Mouse (Mus musculus): ENCODE results near the gene Cbln3. TPM values are rescaled to one million over a fixed set of nuclear protein-coding genes. Genes with fewer than 3 reads are reported as not detected.

The Cbln3 gene
- polyA plus RNA-seq, 1 experiment from 2014 or later: 0.05 TPM

DNA sequence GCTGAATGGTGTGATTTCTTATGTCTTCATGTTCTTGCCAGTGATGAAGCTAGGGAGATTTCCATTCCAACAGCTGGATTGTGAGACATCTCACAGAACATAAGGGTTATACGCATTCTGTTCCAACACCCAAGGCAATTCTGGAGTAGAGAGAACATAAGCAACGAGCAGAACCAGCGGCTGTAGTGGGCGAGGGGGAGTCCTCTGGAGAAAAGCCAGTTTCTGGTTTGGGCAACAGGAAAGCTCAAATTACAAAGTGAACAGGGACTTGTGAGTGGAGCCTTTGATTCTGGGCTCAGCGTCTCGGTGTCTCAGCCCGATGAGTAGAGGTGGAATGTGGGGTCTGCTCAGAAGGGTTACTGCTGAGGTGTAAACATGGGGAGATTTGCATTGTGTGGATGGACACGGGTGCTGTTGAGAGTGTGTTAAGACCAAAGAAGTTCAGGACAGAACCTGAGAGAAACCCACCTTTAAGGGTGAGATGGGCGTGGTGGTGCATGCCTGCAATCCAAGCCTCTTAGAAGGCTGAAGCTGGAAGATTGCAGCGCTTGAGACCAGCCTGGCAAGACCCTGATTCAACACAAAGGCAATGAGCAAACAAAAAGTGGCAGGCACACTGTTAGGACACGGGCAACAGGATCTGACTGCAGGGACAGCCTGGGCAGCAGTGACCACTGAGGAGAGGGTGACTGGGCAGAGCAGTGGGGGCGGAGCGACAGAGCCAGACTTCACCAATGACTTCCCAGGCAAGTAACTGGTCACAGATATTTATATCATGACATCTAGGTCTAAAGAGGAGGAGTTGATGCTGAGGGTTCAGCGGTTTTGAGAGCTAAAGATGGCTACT, 6.5 kb downstream of the Cbln3 start:
- peaks cover 2% of the 10 kb centered on the region; the same call in 1 of the 2 replicates for H3K36me3 ChIP-seq
- H3K9ac ChIP-seq: no peak overlapping the region
- no peak overlapping the region for H3K4me3 ChIP-seq
- 0 out of 2 replicates have a peak overlapping the region, but pooled peaks have one; percentile 15 for H3K4me2 ChIP-seq (replicated peaks)
- no peak for ATAC-seq (ENCODE audit: low FRiP score)
- H3K4me1 ChIP-seq: peaks cover 13% of the 10 kb centered on the region; the same call in 1 of the 2 replicates
- H3K27me3 ChIP-seq: no peaks in the 10 kb centered on the region
- 28% methylated on average over 14 of the region's 14 CpGs for WGBS
- H3K27ac ChIP-seq: peak overlapping the region; percentile 17; the same call in 1 of the 2 replicates
- no peaks in the 10 kb centered on the region for H3K9me3 ChIP-seq (replicated peaks)

- WGBS: 16% methylated on average over 30 of the region's 30 CpGs
- peak overlapping the region; percentile 29 for H3K4me2 ChIP-seq (replicated peaks)
- H3K4me1 ChIP-seq: peaks cover 13% of the 10 kb centered on the region; the same call in 1 of the 2 replicates
- no peaks in the 10 kb centered on the region for H3K9me3 ChIP-seq (replicated peaks)
- H3K27ac ChIP-seq: peak overlapping the region; percentile 58
- H3K27me3 ChIP-seq: no peaks in the 10 kb centered on the region
- H3K36me3 ChIP-seq: peaks cover 38% of the 10 kb centered on the region
- ATAC-seq (ENCODE audit: low FRiP score): peak; percentile 81
- no peak overlapping the region for H3K4me3 ChIP-seq
- H3K9ac ChIP-seq: no peak overlapping the region; the same call in 1 of the 2 replicates
Measured at GRCm38 (mm10) chr14:55873714-55874683, 10.2 kb downstream of the Cbln3 start.

DNA sequence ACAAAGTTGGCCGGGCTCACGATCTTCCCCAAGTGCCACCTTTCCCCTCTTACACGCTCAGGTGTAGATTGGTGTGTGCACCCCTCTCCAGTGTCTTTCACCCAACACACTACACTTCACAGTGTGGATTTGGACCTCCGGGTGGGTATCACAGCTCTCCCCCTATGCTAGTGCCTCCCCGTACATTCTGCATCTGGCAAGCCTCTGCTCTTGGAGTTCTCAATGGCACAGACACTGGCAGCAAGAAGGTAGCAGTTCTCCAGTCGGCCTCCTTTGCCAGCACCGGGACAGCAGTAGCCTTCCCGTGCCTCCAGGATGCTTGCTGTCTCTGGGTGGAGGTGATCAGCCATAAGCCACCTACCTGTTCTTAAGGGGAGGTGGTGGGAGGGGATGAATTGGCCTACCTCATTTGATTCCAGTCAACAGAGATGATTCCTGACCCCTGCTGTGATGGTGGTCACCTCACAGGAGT, 10.9 kb downstream of the Cbln3 start:
- 84% methylated on average over 8 of the region's 8 CpGs for WGBS
- no peak overlapping the region for H3K4me3 ChIP-seq
- H3K27me3 ChIP-seq: no peaks in the 10 kb centered on the region
- ATAC-seq (ENCODE audit: low FRiP score): peak; percentile 39
- H3K27ac ChIP-seq: peak overlapping the region; percentile 58
- peak overlapping the region; percentile 29 for H3K4me2 ChIP-seq (replicated peaks)
- H3K36me3 ChIP-seq: peaks cover 45% of the 10 kb centered on the region
- peaks cover 13% of the 10 kb centered on the region; the same call in 1 of the 2 replicates for H3K4me1 ChIP-seq
- no peak overlapping the region; the same call in 1 of the 2 replicates for H3K9ac ChIP-seq
- no peaks in the 10 kb centered on the region for H3K9me3 ChIP-seq (replicated peaks)

DNA sequence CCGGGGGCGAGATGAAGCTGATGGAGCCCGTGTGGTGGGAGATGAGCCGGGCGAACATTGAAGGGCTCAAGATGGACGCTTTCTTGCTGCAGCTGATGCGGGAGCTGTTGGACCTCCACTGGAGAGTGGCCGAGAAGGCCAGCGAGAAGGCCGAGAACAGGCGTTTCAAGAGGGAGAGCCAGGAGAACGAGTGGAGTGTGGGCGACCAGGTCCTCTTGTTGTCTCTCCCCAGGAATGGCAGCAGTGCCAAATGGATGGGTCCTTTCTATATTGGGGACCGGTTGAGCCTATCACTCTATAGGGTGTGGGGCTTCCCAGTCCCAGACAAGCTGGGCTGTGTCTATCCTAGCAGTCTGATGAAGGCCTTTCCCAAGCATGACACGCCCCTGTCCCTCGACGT, 11.6 kb downstream of the Cbln3 start:
- no peak; the same call in 1 of the 2 replicates for ATAC-seq (ENCODE audit: low FRiP score)

DNA sequence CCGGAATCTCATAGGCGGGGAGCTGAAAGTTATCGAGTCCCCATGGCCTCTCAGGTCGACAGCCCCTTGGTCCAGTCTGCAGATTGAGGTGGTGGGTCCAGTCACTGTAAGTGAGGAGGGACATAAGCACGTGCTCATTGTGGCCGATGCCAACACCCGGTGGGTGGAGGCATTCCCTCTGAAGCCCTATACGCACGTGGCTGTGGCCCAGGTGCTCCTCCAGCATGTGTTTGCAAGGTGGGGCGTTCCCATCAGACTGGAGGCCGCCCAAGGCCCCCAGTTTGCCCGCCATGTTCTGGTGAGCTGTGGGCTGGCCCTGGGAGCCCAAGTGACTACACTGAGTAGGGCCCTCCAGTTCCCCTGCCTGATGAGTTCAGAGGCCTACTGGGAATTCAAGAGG, 12.2 kb downstream of the Cbln3 start:
- 92% methylated on average over 12 of the region's 12 CpGs for WGBS
- Histone ChIP-seq H3K9me3 (replicated peaks) (no peaks in the 10 kb centered on the region), H3K27ac (no peak overlapping the region), H3K4me2 (replicated peaks) (no peak overlapping the region), H3K9ac (no peak overlapping the region), H3K4me1 (peaks cover 13% of the 10 kb centered on the region; the same call in 1 of the 2 replicates), H3K4me3 (no peak overlapping the region), H3K36me3 (peaks cover 53% of the 10 kb centered on the region), H3K27me3 (no peaks in the 10 kb centered on the region)
- no peak for ATAC-seq (ENCODE audit: low FRiP score)

More for the DNA sequence above, 11.6 kb downstream of the Cbln3 start:
- H3K9ac ChIP-seq: no peak overlapping the region
- H3K27ac ChIP-seq: no peak overlapping the region
- H3K4me1 ChIP-seq: peaks cover 13% of the 10 kb centered on the region; the same call in 1 of the 2 replicates
- no peak overlapping the region for H3K4me2 ChIP-seq (replicated peaks)
- 91% methylated on average over 17 of the region's 17 CpGs for WGBS
- H3K4me3 ChIP-seq: no peak overlapping the region
- no peaks in the 10 kb centered on the region for H3K27me3 ChIP-seq
- H3K9me3 ChIP-seq (replicated peaks): no peaks in the 10 kb centered on the region
- H3K36me3 ChIP-seq: peaks cover 53% of the 10 kb centered on the region

DNA sequence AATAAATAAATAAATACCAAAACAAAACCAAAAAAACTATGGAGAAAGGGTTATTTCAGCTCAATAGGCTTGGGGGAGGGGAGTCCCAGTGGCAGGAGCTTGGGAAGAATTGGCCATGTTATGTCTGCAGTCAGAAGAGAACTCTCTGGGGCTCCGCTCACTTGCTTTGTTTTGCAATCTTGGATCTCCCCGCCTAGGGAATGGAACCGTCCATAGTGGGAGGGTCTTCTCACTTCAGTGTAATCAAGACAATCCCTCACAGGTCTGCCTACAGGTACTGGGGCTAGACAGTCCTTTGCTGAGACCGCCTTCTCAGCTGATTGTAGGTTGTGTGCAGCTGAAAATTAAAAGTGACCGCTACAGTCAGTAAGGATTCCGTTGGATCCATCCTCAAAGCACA, 14.7 kb downstream of the Cbln3 start:
- Histone ChIP-seq H3K4me2 (replicated peaks) (no peak overlapping the region), H3K36me3 (peaks cover 77% of the 10 kb centered on the region), H3K9ac (no peak overlapping the region), H3K27ac (no peak overlapping the region), H3K27me3 (no peaks in the 10 kb centered on the region), H3K4me3 (no peak overlapping the region), H3K9me3 (replicated peaks) (no peaks in the 10 kb centered on the region), H3K4me1 (peaks cover 13% of the 10 kb centered on the region; the same call in 1 of the 2 replicates)
- 97% methylated on average over 6 of the region's 6 CpGs for WGBS
- no peak for ATAC-seq (ENCODE audit: low FRiP score)

- Histone ChIP-seq H3K4me2 (replicated peaks) (no peak overlapping the region), H3K9ac (no peak overlapping the region), H3K27me3 (no peaks in the 10 kb centered on the region), H3K9me3 (replicated peaks) (no peaks in the 10 kb centered on the region), H3K36me3 (peaks cover 84% of the 10 kb centered on the region), H3K4me3 (no peak overlapping the region), H3K4me1 (peaks cover 9% of the 10 kb centered on the region; the same call in 1 of the 2 replicates), H3K27ac (0 out of 2 replicates have a peak overlapping the region, but pooled peaks have one; percentile 4)
- no peak for ATAC-seq (ENCODE audit: low FRiP score)
- WGBS: 88% methylated on average over 14 of the region's 14 CpGs
Measured at GRCm38 (mm10) chr14:55868230-55869026, 15.8 kb downstream of the Cbln3 start.

- H3K36me3 ChIP-seq: peaks cover 75% of the 10 kb centered on the region
- 36% methylated on average over 4 of the region's 4 CpGs for WGBS
Measured at GRCm38 (mm10) chr14:55866962-55867361, 17.2 kb downstream of the Cbln3 start.

DNA sequence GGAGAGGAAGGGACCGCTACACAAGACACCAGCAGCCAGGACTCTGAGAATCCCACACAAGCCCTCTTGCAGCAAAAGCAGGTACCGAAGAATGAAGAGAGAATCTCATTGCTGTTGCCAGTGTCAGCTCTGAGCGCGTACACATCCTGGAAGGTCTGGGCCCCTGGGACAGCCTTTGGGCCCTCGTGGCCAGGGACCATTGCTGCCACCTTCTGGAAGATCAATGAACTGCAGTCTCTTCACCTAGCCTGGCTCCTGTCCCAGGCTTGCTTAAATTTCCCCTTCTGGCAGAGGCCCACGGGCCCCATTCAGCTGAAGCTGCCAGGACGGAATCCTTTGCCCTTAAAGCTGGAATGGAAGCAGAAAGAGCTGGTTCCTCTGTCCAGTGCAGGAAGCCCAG, 20.4 kb downstream of the Cbln3 start:
- H3K4me3 ChIP-seq: no peak overlapping the region
- no peak overlapping the region for H3K27ac ChIP-seq
- no peak overlapping the region for H3K4me2 ChIP-seq (replicated peaks)
- ATAC-seq (ENCODE audit: low FRiP score): peak; percentile 54; the same call in 1 of the 2 replicates
- peaks cover 19% of the 10 kb centered on the region for H3K4me1 ChIP-seq
- no peak overlapping the region for H3K9ac ChIP-seq
- no peaks in the 10 kb centered on the region for H3K27me3 ChIP-seq
- 24% methylated on average over 7 of the region's 7 CpGs for WGBS
- no peaks in the 10 kb centered on the region for H3K9me3 ChIP-seq (replicated peaks)
- peaks cover 48% of the 10 kb centered on the region for H3K36me3 ChIP-seq

More at GRCm38 (mm10) chr14:55866962-55867361, 17.2 kb downstream of the Cbln3 start:
- no peak overlapping the region for H3K4me2 ChIP-seq (replicated peaks)
- H3K4me1 ChIP-seq: peaks cover 8% of the 10 kb centered on the region
- H3K27ac ChIP-seq: no peak overlapping the region
- no peaks in the 10 kb centered on the region for H3K27me3 ChIP-seq
- no peak overlapping the region for H3K9ac ChIP-seq
- H3K4me3 ChIP-seq: no peak overlapping the region
- ATAC-seq (ENCODE audit: low FRiP score): no peak
- no peaks in the 10 kb centered on the region for H3K9me3 ChIP-seq (replicated peaks)

GRCm38 (mm10) chr14:55862970-55863369, 21.2 kb downstream of the Cbln3 start:
- Histone ChIP-seq H3K9me3 (replicated peaks) (no peaks in the 10 kb centered on the region), H3K36me3 (peaks cover 42% of the 10 kb centered on the region), H3K4me3 (no peak overlapping the region), H3K4me2 (replicated peaks) (no peak overlapping the region), H3K27me3 (no peaks in the 10 kb centered on the region), H3K27ac (no peak overlapping the region), H3K4me1 (peaks cover 22% of the 10 kb centered on the region), H3K9ac (no peak overlapping the region)
- no peak for ATAC-seq (ENCODE audit: low FRiP score)
- 93% methylated on average over 10 of the region's 10 CpGs for WGBS

- no peak overlapping the region for H3K4me2 ChIP-seq (replicated peaks)
- H3K27ac ChIP-seq: no peak overlapping the region
- H3K4me1 ChIP-seq: peaks cover 24% of the 10 kb centered on the region
- peaks cover 38% of the 10 kb centered on the region for H3K36me3 ChIP-seq
- H3K9ac ChIP-seq: no peak overlapping the region
- no peaks in the 10 kb centered on the region for H3K27me3 ChIP-seq
- ATAC-seq (ENCODE audit: low FRiP score): no peak
- no peak overlapping the region for H3K4me3 ChIP-seq
- WGBS: 78% methylated on average over 6 of the region's 6 CpGs
- no peaks in the 10 kb centered on the region for H3K9me3 ChIP-seq (replicated peaks)
Measured at GRCm38 (mm10) chr14:55862186-55862585, 22.0 kb downstream of the Cbln3 start.
